In genomic region chr16:34095548-34096141, GRCm38 (mm10) we compare ENCODE assay signal across 8 mouse cellular contexts.
DNase-seq lines count a peak whose midpoint lies in the region; ATAC-seq and TF ChIP-seq lines count a peak whose summit lies in the region.

No protein-coding gene starts in this region.

- H3K4me1 ChIP-seq in forebrain, embryonic 14.5 days (ENCODE audit: control insufficient read depth, insufficient read depth, low read length), result peaks cover 26% of the 10 kb centered on the region
- H3K4me1 ChIP-seq in limb, embryonic 11.5 days (ENCODE audit: control insufficient read depth, insufficient read depth, low read length), result peaks cover 8% of the 10 kb centered on the region; the same call in 1 of the 2 replicates
- H3K4me1 ChIP-seq in midbrain, embryonic 10.5 days, result peaks cover 32% of the 10 kb centered on the region
- H3K4me1 ChIP-seq in small intestine, adult 2 months (ENCODE audit: control insufficient read depth, insufficient read depth, insufficient read length, low read length), result peaks cover 5% of the 10 kb centered on the region; the same call in 1 of the 2 replicates

- WGBS in forebrain, embryonic 14.5 days, result under 1% methylated on average over 34 of the region's 34 CpGs
- under 1% methylated on average over 34 of the region's 34 CpGs for WGBS in limb, embryonic 11.5 days
- WGBS in midbrain, embryonic 10.5 days, result under 1% methylated on average over 34 of the region's 34 CpGs
- WGBS in small intestine, adult 2 months, result under 1% methylated on average over 34 of the region's 34 CpGs

- H3K9me3 ChIP-seq in forebrain, embryonic 14.5 days (replicated peaks; ENCODE audit: control insufficient read depth, low read length), result no peaks in the 10 kb centered on the region
- H3K9me3 ChIP-seq in limb, embryonic 11.5 days (ENCODE audit: control insufficient read depth, low read length), result no peaks in the 10 kb centered on the region
- no peaks in the 10 kb centered on the region for H3K9me3 ChIP-seq in midbrain, embryonic 10.5 days (replicated peaks)

- H3K27me3 ChIP-seq in forebrain, embryonic 14.5 days (replicated peaks; ENCODE audit: control insufficient read depth, insufficient read depth, low read length), result peaks cover 11% of the 10 kb centered on the region; the same call in 1 of the 2 replicates
- no peaks in the 10 kb centered on the region for H3K27me3 ChIP-seq in limb, embryonic 11.5 days (ENCODE audit: control insufficient read depth, insufficient read depth, low read length)
- peaks cover 24% of the 10 kb centered on the region for H3K27me3 ChIP-seq in midbrain, embryonic 10.5 days (ENCODE audit: low read depth, poor library complexity, severe bottlenecking)
- no peaks in the 10 kb centered on the region for H3K27me3 ChIP-seq in small intestine, adult 2 months (ENCODE audit: control insufficient read depth, insufficient read depth, low read length)

- TF ChIP-seq POLR2A in small intestine, adult 2 months (IDR thresholded peaks at IDR 0.05; ENCODE audit: low read depth, low read length), result peak; percentile 96

- ATAC-seq in CD4-positive, CD25-positive, alpha-beta regulatory T cell, adult 4 months, result peak; percentile 43
- peak; percentile 40 for ATAC-seq in forebrain, embryonic 14.5 days
- peak; percentile 75; the same call in 1 of the 2 replicates for ATAC-seq in limb, embryonic 11.5 days (ENCODE audit: insufficient number of reproducible peaks, low FRiP score, low TSS enrichment, low read depth)

- peak overlapping the region; percentile 31 for H3K4me3 ChIP-seq in forebrain, embryonic 14.5 days (ENCODE audit: low read depth, low read length)
- H3K4me3 ChIP-seq in limb, embryonic 11.5 days (ENCODE audit: low read depth, low read length), result peak overlapping the region; percentile 48
- peak overlapping the region; percentile 67 for H3K4me3 ChIP-seq in midbrain, embryonic 10.5 days
- peak overlapping the region; percentile 85 for H3K4me3 ChIP-seq in small intestine, adult 2 months (ENCODE audit: low read depth, low read length)

- peak; percentile 86 for DNase-seq in adrenal gland, postnatal 14 days
- DNase-seq in forebrain, embryonic 14.5 days (ENCODE audit: low spot score), result peak; percentile 44
- DNase-seq in heart, postnatal 4 days, result peak; percentile 84
- DNase-seq in limb, embryonic 11.5 days (ENCODE audit: low spot score), result peak; percentile 80
- DNase-seq in midbrain, embryonic 10.5 days (ENCODE audit: low spot score), result peak; percentile 68
- DNase-seq in urinary bladder, postnatal 4 days (ENCODE audit: low spot score in 2 of 2), result peak; percentile 56 to 74

- H3K27ac ChIP-seq in forebrain, embryonic 14.5 days (ENCODE audit: low read depth, low read length), result peak overlapping the region; percentile 35; the same call in 1 of the 2 replicates
- no peak overlapping the region for H3K27ac ChIP-seq in limb, embryonic 11.5 days (replicated peaks; ENCODE audit: low read depth, low read length)
- H3K27ac ChIP-seq in midbrain, embryonic 10.5 days (replicated peaks), result peak overlapping the region; percentile 81
- peak overlapping the region; percentile 64 for H3K27ac ChIP-seq in small intestine, adult 2 months (ENCODE audit: insufficient read depth, low read depth, low read length)

- peak overlapping the region; percentile 45 for H3K9ac ChIP-seq in forebrain, embryonic 14.5 days (ENCODE audit: low read length)
- peak overlapping the region; percentile 46 for H3K9ac ChIP-seq in limb, embryonic 11.5 days (ENCODE audit: low read length)

- TF ChIP-seq CTCF in small intestine, adult 2 months (IDR thresholded peaks at IDR 0.05; ENCODE audit: extremely low read depth, insufficient read length, insufficient replicate concordance, low read depth, low read length), result no peak

- peak overlapping the region; percentile 64 for H3K4me2 ChIP-seq in forebrain, embryonic 14.5 days (ENCODE audit: low read length)
- peak overlapping the region; percentile 91 for H3K4me2 ChIP-seq in limb, embryonic 11.5 days (ENCODE audit: low read depth, severe bottlenecking)

- H3K36me3 ChIP-seq in forebrain, embryonic 14.5 days (ENCODE audit: control insufficient read depth, insufficient read depth, low read length), result 0 out of 2 replicates have a peak, but pooled peaks cover 5% of the 10 kb centered on the region
- H3K36me3 ChIP-seq in limb, embryonic 11.5 days (ENCODE audit: control insufficient read depth, insufficient read depth, low read length), result no peaks in the 10 kb centered on the region
- H3K36me3 ChIP-seq in midbrain, embryonic 10.5 days, result no peaks in the 10 kb centered on the region
- H3K36me3 ChIP-seq in small intestine, adult 2 months (ENCODE audit: control insufficient read depth, insufficient read depth, low read length), result 0 out of 2 replicates have a peak, but pooled peaks cover 2% of the 10 kb centered on the region

Comparison
In these comparisons a context has a peak if more than half of its experiments do, and no peak if none do; other contexts are left out.
1. H3K4me3 ChIP-seq: peak in every context shown above with its lines; median percentile 85 in small intestine, adult 2 months; 67 in midbrain, embryonic 10.5 days; 48 in limb, embryonic 11.5 days; 31 in forebrain, embryonic 14.5 days.